Mouse (Mus musculus) thymus, postnatal 14 days (tissue): Measurements from ENCODE around the gene Prdm2.

Experiments used
- DNase-seq: peaks from one replicate; pipeline ENCODE4 v3.0.0; 2021

The Prdm2 gene

GRCm38 (mm10) chr4:143212341-143213174, at the start of gene Prdm2:
Gene Prdm2 (minus strand): TSS chr4:143212995.
- peak; percentile 72 for DNase-seq

GRCm38 (mm10) chr4:143259718-143260349, 47.0 kb upstream of the Prdm2 start:
- DNase-seq, result no peak

- DNase-seq, result peak; percentile 60
Measured at GRCm38 (mm10) chr4:143258517-143258916, 45.7 kb upstream of the Prdm2 start.

- DNase-seq, result no peak
Measured at GRCm38 (mm10) chr4:143257971-143258370, 45.2 kb upstream of the Prdm2 start.

GRCm38 (mm10) chr4:143255541-143255940, 42.7 kb upstream of the Prdm2 start:
- no peak for DNase-seq

GRCm38 (mm10) chr4:143253356-143253755, 40.6 kb upstream of the Prdm2 start:
- no peak for DNase-seq

- DNase-seq, result peak; percentile 37
Measured at GRCm38 (mm10) chr4:143248050-143248449, 35.3 kb upstream of the Prdm2 start.

- DNase-seq, result no peak
Measured at GRCm38 (mm10) chr4:143241294-143241693, 28.5 kb upstream of the Prdm2 start.

GRCm38 (mm10) chr4:143239615-143240201, 26.9 kb upstream of the Prdm2 start:
- DNase-seq, result no peak

- DNase-seq, result no peak
Measured at GRCm38 (mm10) chr4:143239117-143239516, 26.3 kb upstream of the Prdm2 start.

GRCm38 (mm10) chr4:143238241-143239031, 25.6 kb upstream of the Prdm2 start:
- DNase-seq, result peak; percentile 46

GRCm38 (mm10) chr4:143231790-143232422, 19.1 kb upstream of the Prdm2 start:
- no peak for DNase-seq

- DNase-seq, result no peak
Measured at GRCm38 (mm10) chr4:143231110-143231509, 18.3 kb upstream of the Prdm2 start.

- no peak for DNase-seq
Measured at GRCm38 (mm10) chr4:143227976-143228375, 15.2 kb upstream of the Prdm2 start.

GRCm38 (mm10) chr4:143225886-143226285, 13.1 kb upstream of the Prdm2 start:
- DNase-seq, result no peak

GRCm38 (mm10) chr4:143219316-143219751, 6.5 kb upstream of the Prdm2 start:
- DNase-seq, result peak; percentile 47

GRCm38 (mm10) chr4:143218858-143219257, 6.1 kb upstream of the Prdm2 start:
- no peak for DNase-seq

- no peak for DNase-seq
Measured at GRCm38 (mm10) chr4:143217189-143217588, 4.4 kb upstream of the Prdm2 start.

GRCm38 (mm10) chr4:143214221-143214797, 1.5 kb upstream of the Prdm2 start:
- DNase-seq, result no peak

- DNase-seq, result no peak
Measured at GRCm38 (mm10) chr4:143213571-143213970, 776 bp upstream of the Prdm2 start.

- DNase-seq, result no peak
Measured at GRCm38 (mm10) chr4:143213175-143213479, 332 bp upstream of the Prdm2 start.
